Mouse (Mus musculus) embryonic facial prominence, embryonic 14.5 days (tissue): ENCODE measurements around the gene Ak7. TPM values are rescaled to one million over a fixed set of nuclear protein-coding genes. Genes with fewer than 3 reads are reported as not detected.

Experiments
- ATAC-seq: fragments of 200-750 bp; cut with Nextera tagmentation; 2 replicates; pipeline ENCODE4 v1.8.0; 2017; ENCODE audit warnings: low read depth, moderate number of reproducible peaks, moderate TSS enrichment
- DNase-seq: peaks from one replicate; pipeline ENCODE4 v3.0.0-alpha.2; 2015; ENCODE audit warnings: low spot score
- H3K27ac ChIP-seq: fragments of 300-500 bp; sonication (generic); replicated peaks from 2 replicates; pipeline ENCODE4 v1.5.1; 2014; ENCODE audit warnings: low read depth, mild to moderate bottlenecking, low read length, moderate library complexity
- H3K27me3 ChIP-seq: fragments of 300-500 bp; sonication (generic); replicated peaks from 2 replicates; pipeline ENCODE4 v1.6.1; 2014; ENCODE audit warnings: low read length; ENCODE audit not compliant: control insufficient read depth, insufficient read depth
- H3K36me3 ChIP-seq: fragments of 300-500 bp; sonication (generic); 2 replicates; pipeline ENCODE4 v1.6.1; 2014; ENCODE audit warnings: low read length, mixed read lengths; ENCODE audit not compliant: control insufficient read depth, insufficient read depth
- H3K4me1 ChIP-seq: fragments of 300-500 bp; sonication (generic); 2 replicates; pipeline ENCODE4 v1.6.1; 2014; ENCODE audit warnings: antibody characterized with exemption, low read length; ENCODE audit not compliant: control insufficient read depth, insufficient read depth
- H3K4me2 ChIP-seq: fragments of 300-500 bp; sonication (generic); 2 replicates; pipeline ENCODE4 v1.6.1; 2014; ENCODE audit warnings: low read depth, mild to moderate bottlenecking, low read length, moderate library complexity, mixed read lengths
- H3K4me3 ChIP-seq: fragments of 300-500 bp; sonication (generic); 2 replicates; pipeline ENCODE4 v1.5.1; 2014; ENCODE audit warnings: low read depth, mild to moderate bottlenecking, low read length
- H3K9ac ChIP-seq: fragments of 300-500 bp; sonication (generic); 2 replicates; pipeline ENCODE4 v1.6.1; 2014; ENCODE audit warnings: low read depth, mild to moderate bottlenecking, low read length, moderate library complexity, mixed read lengths
- H3K9me3 ChIP-seq: fragments of 300-500 bp; sonication (generic); 2 replicates; pipeline ENCODE4 v1.6.1; 2016; ENCODE audit warnings: low read length; ENCODE audit not compliant: control insufficient read depth
- WGBS: fragments of 180-500 bp; shearing (Covaris S2); extraction: QIAGEN DNeasy Blood & Tissue Kit; methylation state at CpG from one replicate; pipeline ENCODE4 v1.1.7; 2014; 5-methylcytosine and 5-hydroxymethylcytosine counted together
- polyA plus RNA-seq: library from polyadenylated mRNA; unstranded; fragments of >200 nt; fragmentation: Nextera tagmentation; extraction: Ambion mirVana; gene quantifications from 2 replicates; pipeline ENCODE4 v1.2.1, GENCODE M21; 2014

Ak7 gene
- polyA plus RNA-seq, 1 experiment from 2014 or later: 1.3 TPM

- no peak overlapping the region for H3K4me2 ChIP-seq
- H3K4me1 ChIP-seq: no peaks in the 10 kb centered on the region
- no peak overlapping the region for H3K4me3 ChIP-seq
- no peaks in the 10 kb centered on the region for H3K9me3 ChIP-seq
- no peaks in the 10 kb centered on the region for H3K36me3 ChIP-seq
- no peaks in the 10 kb centered on the region for H3K27me3 ChIP-seq
- 63% methylated on average over 7 of the region's 7 CpGs for WGBS
- H3K9ac ChIP-seq: no peak overlapping the region
- ATAC-seq (no peak), DNase-seq (no peak)
- H3K27ac ChIP-seq: no peak overlapping the region
Observed at GRCm38 (mm10) chr12:105735226-105735888, 29.6 kb downstream of the Ak7 start.

- H3K4me2 ChIP-seq: no peak overlapping the region
- no peaks in the 10 kb centered on the region for H3K4me1 ChIP-seq
- no peaks in the 10 kb centered on the region for H3K9me3 ChIP-seq
- no peak overlapping the region for H3K9ac ChIP-seq
- H3K27me3 ChIP-seq: no peaks in the 10 kb centered on the region
- no peaks in the 10 kb centered on the region for H3K36me3 ChIP-seq
- no peak for ATAC-seq
- DNase-seq: no peak
- 87% methylated on average over 6 of the region's 6 CpGs for WGBS
- no peak overlapping the region for H3K4me3 ChIP-seq
- no peak overlapping the region for H3K27ac ChIP-seq
Observed at GRCm38 (mm10) chr12:105735889-105736251, 30.1 kb downstream of the Ak7 start.

GRCm38 (mm10) chr12:105738316-105739096 lies 32.7 kb downstream of the Ak7 start:
- no peak overlapping the region for H3K4me2 ChIP-seq
- H3K9me3 ChIP-seq: no peaks in the 10 kb centered on the region
- no peak overlapping the region for H3K4me3 ChIP-seq
- no peaks in the 10 kb centered on the region for H3K36me3 ChIP-seq
- no peaks in the 10 kb centered on the region for H3K4me1 ChIP-seq
- no peak overlapping the region for H3K9ac ChIP-seq
- no peaks in the 10 kb centered on the region for H3K27me3 ChIP-seq
- DNase-seq (no peak), ATAC-seq (no peak)
- H3K27ac ChIP-seq: no peak overlapping the region
- 69% methylated on average over 15 of the region's 15 CpGs for WGBS

DNA sequence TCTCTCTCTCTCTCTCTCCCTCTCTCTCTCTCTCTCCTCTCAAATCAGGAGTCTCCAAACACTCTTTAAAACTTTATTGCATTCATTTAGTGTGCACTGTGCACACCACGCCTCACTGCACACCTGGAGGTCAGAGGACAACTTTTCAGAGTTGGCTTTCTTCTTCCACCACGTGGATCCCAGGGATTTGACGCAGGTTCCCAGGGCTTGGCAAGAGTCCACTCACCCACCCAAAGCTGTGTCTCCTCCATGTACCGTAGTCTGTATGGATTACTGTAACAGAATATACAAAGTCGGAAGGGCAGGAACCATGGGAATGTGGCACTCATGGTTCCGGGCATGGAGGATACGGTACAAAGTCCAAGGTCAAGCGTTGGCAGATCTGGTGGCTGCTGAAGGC lies 33.9 kb downstream of the Ak7 start:
- H3K36me3 ChIP-seq: no peaks in the 10 kb centered on the region
- H3K4me2 ChIP-seq: no peak overlapping the region
- no peaks in the 10 kb centered on the region for H3K9me3 ChIP-seq
- no peaks in the 10 kb centered on the region for H3K4me1 ChIP-seq
- WGBS: 88% methylated on average over 8 of the region's 8 CpGs
- no peak for ATAC-seq
- H3K27me3 ChIP-seq: no peaks in the 10 kb centered on the region
- no peak for DNase-seq
- H3K4me3 ChIP-seq: no peak overlapping the region
- H3K9ac ChIP-seq: no peak overlapping the region
- H3K27ac ChIP-seq: no peak overlapping the region

GRCm38 (mm10) chr12:105748114-105748513 lies 42.3 kb downstream of the Ak7 start:
- no peaks in the 10 kb centered on the region for H3K36me3 ChIP-seq
- H3K4me2 ChIP-seq: no peak overlapping the region
- no peaks in the 10 kb centered on the region for H3K9me3 ChIP-seq
- ATAC-seq (no peak), DNase-seq (no peak)
- H3K4me1 ChIP-seq: no peaks in the 10 kb centered on the region
- H3K27ac ChIP-seq: no peak overlapping the region
- H3K9ac ChIP-seq: no peak overlapping the region
- H3K27me3 ChIP-seq: no peaks in the 10 kb centered on the region
- no peak overlapping the region for H3K4me3 ChIP-seq
- 75% methylated on average over 5 of the region's 5 CpGs for WGBS

DNA sequence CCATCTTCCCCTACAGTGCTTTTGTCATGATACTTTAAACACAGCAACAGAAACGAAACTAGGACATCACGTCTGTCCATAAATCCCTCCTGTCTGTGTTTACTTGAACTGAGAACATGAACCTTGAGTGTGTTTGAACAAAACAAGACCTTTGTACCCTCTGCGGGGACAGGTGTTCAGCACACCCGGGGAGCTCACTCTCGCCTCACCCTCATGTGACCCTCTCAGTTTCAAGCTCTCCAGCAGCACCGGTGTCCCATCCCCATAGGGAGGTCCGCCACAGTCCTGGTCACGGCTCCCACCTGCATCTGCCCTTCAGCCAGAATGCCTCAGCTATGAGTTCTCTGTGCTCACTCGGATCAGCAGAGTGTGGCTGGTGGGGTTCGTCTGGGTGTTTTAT lies 48.0 kb downstream of the Ak7 start:
- Histone ChIP-seq H3K27ac (no peak overlapping the region), H3K9ac (no peak overlapping the region), H3K4me2 (no peak overlapping the region), H3K4me1 (no peaks in the 10 kb centered on the region), H3K9me3 (no peaks in the 10 kb centered on the region), H3K27me3 (no peaks in the 10 kb centered on the region), H3K4me3 (no peak overlapping the region), H3K36me3 (no peaks in the 10 kb centered on the region)
- no peak for DNase-seq
- WGBS: 84% methylated on average over 10 of the region's 10 CpGs
- no peak for ATAC-seq

GRCm38 (mm10) chr12:105757816-105758497 lies 52.2 kb downstream of the Ak7 start:
- Histone ChIP-seq H3K4me1 (no peaks in the 10 kb centered on the region), H3K36me3 (no peaks in the 10 kb centered on the region), H3K27me3 (no peaks in the 10 kb centered on the region), H3K9ac (no peak overlapping the region), H3K9me3 (no peaks in the 10 kb centered on the region), H3K27ac (no peak overlapping the region), H3K4me3 (no peak overlapping the region), H3K4me2 (no peak overlapping the region)
- 37% methylated on average over 15 of the region's 15 CpGs for WGBS
- DNase-seq: no peak
- no peak for ATAC-seq

DNA sequence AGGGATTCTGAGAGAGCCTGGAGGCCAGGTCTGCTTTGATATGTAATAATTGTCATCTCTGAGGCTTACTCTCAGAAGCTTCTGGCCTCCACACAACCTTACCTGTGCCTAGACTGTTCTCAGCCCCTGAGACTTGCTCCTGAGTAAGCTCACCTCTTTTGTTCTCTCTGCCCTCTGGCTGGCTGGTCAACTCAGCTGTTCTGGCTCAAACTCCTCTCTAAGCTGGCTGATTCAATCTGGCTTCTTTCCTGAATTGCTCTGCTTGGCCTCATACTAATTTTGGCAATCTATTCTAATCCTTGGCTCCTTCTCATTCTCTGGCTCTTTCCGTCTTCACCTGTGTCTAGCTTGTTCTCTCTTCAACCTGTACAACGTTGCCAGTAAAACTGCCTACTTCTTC lies 53.1 kb downstream of the Ak7 start:
- Histone ChIP-seq H3K4me2 (no peak overlapping the region), H3K27ac (no peak overlapping the region), H3K27me3 (no peaks in the 10 kb centered on the region), H3K9me3 (no peaks in the 10 kb centered on the region), H3K4me3 (no peak overlapping the region), H3K4me1 (no peaks in the 10 kb centered on the region), H3K9ac (no peak overlapping the region), H3K36me3 (no peaks in the 10 kb centered on the region)
- ATAC-seq (no peak), DNase-seq (no peak)
- 87% methylated on average over 2 of the region's 2 CpGs for WGBS
